Mouse (Mus musculus) layer of hippocampus, postnatal 14 days (tissue): ENCODE measurements around the gene Lrrc55. TPM values are rescaled to one million over a fixed set of nuclear protein-coding genes. Genes with fewer than 3 reads are reported as not detected.
"Not testable (repeated sequence)": the region's sequence is repeated elsewhere in the genome, so short reads cannot be mapped to it uniquely, and the experiment has no call there.

ENCODE experiments used
- DNase-seq, 2 experiments: peaks; one replicate each; pipeline ENCODE4 v3.0.0; 2021 to 2022; ENCODE audit warnings: low spot score in 2 of 2, mixed read lengths in 1 of 2
- long read RNA-seq, 2 experiments: library from polyadenylated mRNA; stranded (forward); transcript quantifications; one replicate each; pipeline ENCODE4 v2.0.0; 2021
- total RNA-seq, 2 experiments: library from RNA; stranded (reverse); gene quantifications; 2 replicates each; pipeline ENCODE4 v1.2.3; 2021

Gene Lrrc55
- 10 to 100 TPM; 23.0 to 26.1 TPM for total RNA-seq
- long read RNA-seq, experiment 1, result 0 reads
- long read RNA-seq, experiment 2, partial matches to known transcripts, result 0 of 3 reads
- long read RNA-seq, experiment 2, other reads (novel, unspliced or antisense), result 3 of 3 reads

- DNase-seq, result no peak
Measured at GRCm38 (mm10) chr2:85196901-85197300, at the start of gene Lrrc55. Lrrc55 (minus strand) TSS chr2:85197197.

- peak; percentile 83 to 88 for DNase-seq
Measured at GRCm38 (mm10) chr2:85246506-85247082, 49.6 kb upstream of the Lrrc55 start.

GRCm38 (mm10) chr2:85245737-85246136 is 48.7 kb upstream of the Lrrc55 start:
- DNase-seq, result no peak

GRCm38 (mm10) chr2:85238068-85238667 is 41.2 kb upstream of the Lrrc55 start:
- DNase-seq, result no peak

- DNase-seq, result not testable (repeated sequence)
Measured at GRCm38 (mm10) chr2:85237231-85237630, 40.2 kb upstream of the Lrrc55 start.

GRCm38 (mm10) chr2:85230771-85231511 is 33.9 kb upstream of the Lrrc55 start:
- DNase-seq, result no peak

GRCm38 (mm10) chr2:85229606-85230005 is 32.6 kb upstream of the Lrrc55 start:
- no peak for DNase-seq

GRCm38 (mm10) chr2:85227816-85228335 is 30.9 kb upstream of the Lrrc55 start:
- no peak for DNase-seq

- DNase-seq, result no peak
Measured at GRCm38 (mm10) chr2:85224221-85225179, 27.5 kb upstream of the Lrrc55 start.

GRCm38 (mm10) chr2:85216606-85217005 is 19.6 kb upstream of the Lrrc55 start:
- no peak for DNase-seq

- peak; percentile 68 to 90 for DNase-seq
Measured at GRCm38 (mm10) chr2:85213746-85214145, 16.7 kb upstream of the Lrrc55 start.

GRCm38 (mm10) chr2:85209301-85209700 is 12.3 kb upstream of the Lrrc55 start:
- DNase-seq, result no peak

- DNase-seq, result no peak
Measured at GRCm38 (mm10) chr2:85205170-85205569, 8.2 kb upstream of the Lrrc55 start.

- DNase-seq, result peak; percentile 51 to 58
Measured at GRCm38 (mm10) chr2:85198011-85198965, 1.3 kb upstream of the Lrrc55 start.

- no peak for DNase-seq
Measured at GRCm38 (mm10) chr2:85194566-85194965, 2.4 kb downstream of the Lrrc55 start.

- DNase-seq, result no peak
Measured at GRCm38 (mm10) chr2:85187582-85188151, 9.3 kb downstream of the Lrrc55 start.

- DNase-seq, result no peak
Measured at GRCm38 (mm10) chr2:85178139-85178800, 18.7 kb downstream of the Lrrc55 start.

GRCm38 (mm10) chr2:85173545-85173944 is 23.5 kb downstream of the Lrrc55 start:
- DNase-seq, result no peak

GRCm38 (mm10) chr2:85172763-85173103 is 24.3 kb downstream of the Lrrc55 start:
- no peak for DNase-seq
